Mouse (Mus musculus) G1E (cell line): ENCODE measurements around the gene B3gnt9. TPM values are rescaled to one million over a fixed set of nuclear protein-coding genes. Genes with fewer than 3 reads are reported as not detected.
A peak's percentile ranks its signal among the peaks of the same experiment; 100 is the strongest.

ENCODE experiments used
- ATAC-seq: 2 replicates; pipeline ENCODE4 v1.8.0; 2016; ENCODE audit warnings: mild to moderate bottlenecking; ENCODE audit not compliant: insufficient number of reproducible peaks, poor library complexity, low FRiP score, severe bottlenecking; ENCODE audit errors: extremely low read depth
- DNase-seq: peaks from one replicate; pipeline ENCODE4 v3.0.0; 2012; ENCODE audit warnings: low spot score
- H3K27me3 ChIP-seq: 2 replicates; pipeline ENCODE4 v1.6.1; 2012; ENCODE audit warnings: mild to moderate bottlenecking, low read length, inconsistent platforms; ENCODE audit not compliant: insufficient read depth
- H3K36me3 ChIP-seq: replicated peaks from 2 replicates; pipeline ENCODE3; 2012; ENCODE audit warnings: mild to moderate bottlenecking, inconsistent platforms
- H3K4me1 ChIP-seq: 2 replicates; pipeline ENCODE4 v1.6.1; 2012; ENCODE audit warnings: low read depth, low read length, inconsistent platforms, mixed read lengths; ENCODE audit not compliant: insufficient read depth
- H3K4me3 ChIP-seq: 2 replicates; pipeline ENCODE4 v1.5.1; 2012; ENCODE audit warnings: low read depth, mild to moderate bottlenecking, inconsistent platforms, low read length, moderate library complexity, mixed read lengths
- H3K9me3 ChIP-seq: replicated peaks from 2 replicates; pipeline ENCODE4 v1.6.1; 2012; ENCODE audit warnings: inconsistent platforms
- CTCF ChIP-seq: IDR thresholded peaks from 2 replicates; pipeline ENCODE4 v1.5.1; 2012; ENCODE audit warnings: low read depth, low read length, inconsistent platforms, mixed read lengths
- GATA1 ChIP-seq: IDR thresholded peaks from 2 replicates; pipeline ENCODE4 v1.6.1; 2012; ENCODE audit warnings: borderline replicate concordance, low read length, inconsistent platforms, mixed read lengths
- GATA2 ChIP-seq: IDR thresholded peaks from 2 replicates; pipeline ENCODE4 v1.6.1; 2012; ENCODE audit warnings: low read depth, low read length, inconsistent platforms, borderline replicate concordance
- POLR2AphosphoS5 ChIP-seq: IDR thresholded peaks from 2 replicates; pipeline ENCODE4 v1.6.1; 2012; ENCODE audit warnings: low read depth, low read length, inconsistent platforms; ENCODE audit not compliant: insufficient replicate concordance
- TAL1 ChIP-seq: conservative IDR thresholded peaks from 2 replicates; pipeline ENCODE4 v1.6.1; 2012; ENCODE audit warnings: low read depth, low read length, inconsistent platforms, mixed read lengths
- polyA plus RNA-seq: library from polyadenylated mRNA; stranded (reverse); fragments of >175 nt; gene quantifications from 2 replicates; pipeline ENCODE4 v1.2.3, GENCODE M21; 2012
- total RNA-seq, 2 experiments: library from RNA; stranded (forward) in 1 of 2; stranded (reverse) in 1 of 2; fragments of 200-1000 nt in 1 of 2; fragments of >200 nt in 1 of 2; fragmentation: Nextera tagmentation in 1 of 2; gene quantifications; 2 replicates each; pipeline ENCODE4 v1.2.3; 2014 to 2017

B3gnt9 gene
- total and polyA plus RNA-seq, 3 experiments = 4.4 to 6.2 (median 5.9) TPM

DNA sequence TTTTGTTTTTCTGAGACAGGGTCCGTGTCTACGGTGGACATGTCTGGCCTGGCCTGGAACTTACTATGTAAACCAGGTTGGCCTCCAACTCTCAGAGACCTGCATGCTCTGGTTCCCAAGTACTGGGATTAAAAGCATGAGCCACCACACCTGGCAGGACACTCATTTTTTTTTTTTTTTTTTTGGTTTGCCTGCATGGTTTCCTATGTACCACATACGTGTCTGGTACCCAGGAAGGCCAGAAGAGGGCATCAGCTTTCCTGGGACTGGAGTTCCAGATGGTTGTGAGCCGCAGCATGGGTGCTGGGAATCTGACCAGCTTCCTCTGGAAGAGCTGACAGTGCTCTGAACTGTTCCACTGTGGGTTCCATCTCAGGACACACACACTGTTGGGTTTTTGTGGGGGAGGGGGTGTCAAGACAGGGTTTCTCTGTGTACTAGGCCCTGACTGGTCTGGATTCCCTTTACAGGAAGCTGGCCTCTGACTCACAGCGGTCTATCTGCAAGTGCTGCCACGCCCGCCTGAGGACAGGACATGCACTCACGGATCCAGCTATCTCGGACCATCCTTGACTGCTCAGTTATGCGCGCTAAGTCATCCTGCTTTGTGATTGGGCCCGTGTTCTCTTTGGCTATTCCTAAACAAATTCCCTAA lies 6.5 kb upstream of the B3gnt9 start:
- Histone ChIP-seq H3K36me3 (peaks cover 53% of the 10 kb centered on the region), H3K9me3 (peaks cover 4% of the 10 kb centered on the region), H3K4me3 (peak overlapping the region; percentile 16; the same call in 1 of the 2 replicates), H3K4me1 (peaks cover 57% of the 10 kb centered on the region), H3K27me3 (no peaks in the 10 kb centered on the region)
- no peak for TF ChIP-seq POLR2AphosphoS5
- no peak for TF ChIP-seq TAL1
- TF ChIP-seq GATA2 = no peak
- no peak for TF ChIP-seq GATA1
- no peak for TF ChIP-seq CTCF
- ATAC-seq (0 out of 2 replicates have a peak, but pooled peaks have one; percentile 23), DNase-seq (no peak)

DNA sequence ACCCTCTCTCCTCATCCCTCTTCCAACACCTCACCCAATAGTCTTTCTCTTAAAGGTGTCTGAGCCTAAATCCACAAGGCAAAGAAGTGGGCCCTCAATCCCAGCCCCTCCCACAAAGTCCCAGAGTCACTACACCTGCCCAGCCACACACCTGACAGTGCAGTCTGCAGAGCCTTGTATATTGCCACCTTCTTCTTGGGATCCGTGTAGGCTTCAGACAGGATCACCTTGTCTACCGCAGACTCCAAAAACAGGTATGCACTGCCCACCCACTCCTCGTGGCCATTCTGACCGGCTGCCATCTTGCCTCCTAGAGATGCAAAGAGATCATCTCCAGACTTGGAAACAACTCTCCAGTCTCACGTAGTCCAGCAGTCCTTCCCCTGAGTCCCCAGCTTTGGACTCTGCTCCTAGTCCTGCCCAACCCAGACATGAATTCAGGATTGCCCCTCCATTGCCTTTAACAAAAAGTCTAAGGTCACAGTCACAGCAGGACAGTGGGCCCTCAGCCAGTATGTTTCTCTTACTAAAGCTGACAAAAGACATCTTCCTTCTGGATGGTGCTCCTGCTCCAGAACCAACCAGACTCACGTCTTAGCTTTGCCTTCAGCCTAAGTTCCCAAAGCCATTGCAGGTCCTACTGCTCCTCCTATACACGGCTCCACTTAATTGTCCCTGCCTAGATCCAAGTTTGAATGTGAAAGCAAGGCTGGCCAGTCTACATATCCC lies 5.6 kb upstream of the B3gnt9 start:
- peaks cover 60% of the 10 kb centered on the region for H3K4me1 ChIP-seq
- ATAC-seq = no peak

DNA sequence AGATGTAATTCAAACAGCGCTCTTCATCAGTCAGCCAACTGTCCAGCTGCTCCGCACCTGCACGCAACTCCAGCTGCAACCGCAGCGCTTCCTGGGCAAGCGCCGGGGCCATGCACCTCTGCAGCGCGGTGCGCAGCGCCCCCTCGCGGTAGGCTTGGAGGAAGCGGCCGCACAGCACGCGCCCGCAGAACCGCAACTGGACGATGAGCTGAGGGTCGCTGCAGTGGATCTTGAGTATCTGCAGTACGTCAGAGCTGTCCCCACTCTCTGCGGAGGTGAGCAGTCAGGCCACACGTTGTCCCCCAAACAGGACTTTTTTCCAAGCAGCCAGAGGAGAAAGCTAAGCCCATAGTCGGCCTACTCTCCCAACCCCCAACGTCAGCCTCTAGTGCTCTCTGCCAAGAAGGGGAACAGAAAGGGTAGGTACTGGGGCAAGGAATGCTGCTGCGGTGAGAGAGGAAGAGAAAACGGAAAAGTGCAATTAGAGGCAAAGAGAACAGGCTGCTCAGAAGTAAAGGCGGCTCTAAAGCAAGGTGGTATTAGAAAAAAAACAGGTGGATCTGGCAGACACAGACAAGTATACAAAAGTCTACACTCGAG lies 4.9 kb upstream of the B3gnt9 start:
- Histone ChIP-seq H3K4me3 (peak overlapping the region; percentile 44; the same call in 1 of the 2 replicates), H3K4me1 (peaks cover 60% of the 10 kb centered on the region), H3K36me3 (peaks cover 50% of the 10 kb centered on the region), H3K27me3 (no peaks in the 10 kb centered on the region), H3K9me3 (peaks cover 4% of the 10 kb centered on the region)
- peak; percentile 83 for TF ChIP-seq CTCF
- TF ChIP-seq GATA1 = no peak
- DNase-seq (peak; percentile 32), ATAC-seq (no peak)

More for the DNA sequence above, 5.6 kb upstream of the B3gnt9 start:
- H3K9me3 ChIP-seq = peaks cover 4% of the 10 kb centered on the region
- H3K27me3 ChIP-seq = no peaks in the 10 kb centered on the region
- no peak overlapping the region for H3K4me3 ChIP-seq
- TF ChIP-seq TAL1 (no peak), GATA2 (no peak), POLR2AphosphoS5 (no peak), GATA1 (no peak), CTCF (no peak)
- DNase-seq = no peak
- peaks cover 50% of the 10 kb centered on the region for H3K36me3 ChIP-seq

DNA sequence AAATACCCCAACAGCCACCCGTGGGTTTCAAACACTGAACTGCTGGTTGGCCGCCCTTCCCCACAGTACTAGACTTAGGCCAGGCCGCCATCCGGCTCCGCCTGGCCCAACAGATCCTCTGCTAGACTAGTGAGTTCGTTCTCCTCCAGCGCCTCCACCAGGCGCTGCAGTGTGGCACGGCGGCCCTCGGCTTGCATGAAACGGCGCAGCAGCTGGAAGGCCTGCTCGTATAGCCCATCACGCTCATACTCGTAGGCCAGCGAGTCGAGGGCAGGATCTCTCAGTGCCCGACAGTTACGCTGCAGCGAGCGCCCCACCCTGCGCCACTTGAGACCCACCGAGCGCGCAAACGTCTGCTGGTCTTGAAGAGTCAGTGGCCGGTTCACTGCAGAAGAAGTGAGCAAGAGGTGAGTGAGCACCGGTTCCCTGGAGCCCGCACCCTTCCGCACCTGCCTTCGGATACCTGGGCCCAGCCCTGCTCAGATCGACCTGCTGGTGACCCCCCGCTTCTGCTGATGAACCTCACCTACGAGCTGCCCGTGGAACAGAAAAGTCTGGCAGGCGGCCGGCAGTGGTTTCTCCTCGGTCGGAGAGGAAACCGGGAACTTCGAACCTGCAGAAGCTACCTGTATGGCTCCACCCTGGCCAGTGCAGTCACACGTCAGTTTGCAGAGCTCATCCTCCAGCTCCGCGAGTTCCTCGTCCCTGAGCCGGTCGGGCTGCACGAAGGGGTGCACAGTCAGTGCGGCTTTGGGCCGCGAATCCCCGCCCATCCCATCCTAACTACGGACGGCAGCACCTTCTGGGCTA lies 4.2 kb upstream of the B3gnt9 start:
- H3K9me3 ChIP-seq = peaks cover 4% of the 10 kb centered on the region
- peak overlapping the region; percentile 44; the same call in 1 of the 2 replicates for H3K4me3 ChIP-seq
- no peak for DNase-seq
- TF ChIP-seq GATA2 (no peak), TAL1 (no peak), CTCF (no peak), POLR2AphosphoS5 (no peak), GATA1 (no peak)
- no peaks in the 10 kb centered on the region for H3K27me3 ChIP-seq
- peaks cover 50% of the 10 kb centered on the region for H3K36me3 ChIP-seq
- peaks cover 63% of the 10 kb centered on the region for H3K4me1 ChIP-seq
- ATAC-seq = no peak

DNA sequence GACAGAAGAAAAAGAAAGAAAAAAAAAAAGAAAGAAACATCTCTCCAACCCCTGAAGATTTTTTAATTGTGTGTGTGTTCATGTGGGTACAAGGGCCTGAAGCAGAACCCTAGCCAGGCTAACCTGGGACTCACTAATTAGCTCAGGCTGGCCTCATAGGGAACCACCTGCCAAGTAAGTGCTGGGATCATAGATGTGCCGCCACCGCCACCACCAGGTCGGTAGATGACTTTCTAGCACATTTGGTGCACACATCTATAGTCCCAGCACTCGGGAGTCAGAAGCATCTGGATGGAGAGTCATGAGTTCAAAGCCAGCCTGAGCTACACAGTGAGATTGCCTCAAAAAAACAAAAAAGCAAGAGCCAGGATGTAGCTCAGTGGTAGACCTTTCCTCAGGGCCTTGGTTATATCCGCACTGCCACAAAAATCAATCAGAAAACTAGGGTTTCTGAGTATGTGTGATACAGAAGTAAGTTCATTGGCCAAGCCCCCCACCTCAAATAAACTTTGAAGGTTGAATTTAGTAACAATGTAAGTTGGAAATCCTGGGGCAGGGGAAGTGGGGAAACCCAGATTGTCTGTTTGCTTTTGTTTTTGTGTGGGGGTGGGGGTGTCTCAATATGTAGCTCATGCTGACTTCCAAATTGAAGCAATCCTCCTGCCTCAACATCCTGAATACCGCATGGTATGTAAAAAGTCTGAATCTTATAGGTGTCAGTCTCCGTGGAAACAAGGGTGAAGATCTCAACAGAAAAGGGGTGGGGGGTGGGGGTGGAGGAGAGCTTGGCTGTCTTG lies 2.6 kb upstream of the B3gnt9 start:
- H3K4me3 ChIP-seq = no peak overlapping the region
- peaks cover 4% of the 10 kb centered on the region for H3K9me3 ChIP-seq
- H3K36me3 ChIP-seq = peaks cover 63% of the 10 kb centered on the region
- H3K27me3 ChIP-seq = no peaks in the 10 kb centered on the region
- peaks cover 58% of the 10 kb centered on the region for H3K4me1 ChIP-seq
- DNase-seq (no peak), ATAC-seq (no peak)
- TF ChIP-seq CTCF (no peak), POLR2AphosphoS5 (no peak), GATA1 (no peak), TAL1 (no peak), GATA2 (no peak)
